ENCODE assay signal across 14 mouse cellular contexts in genomic region chr17:56121826-56122225, GRCm38 (mm10). TPM values are rescaled to one million over a fixed set of nuclear protein-coding genes. Genes with fewer than 3 reads are reported as not detected.
A peak's percentile ranks its signal among the peaks of the same experiment; 100 is the strongest.
DNase-seq lines count a peak whose midpoint lies in the region; ATAC-seq and TF ChIP-seq lines count a peak whose summit lies in the region.
"Had no signal": no experiment of that assay in that cellular context is flagged by ENCODE, and none has a peak within 500 bp of the region (broad histone marks: within the 10 kb centered on the region; RNA-seq: fewer than 3 reads in every experiment).

TSS of gene Lrg1 (minus strand) at chr17:56122001.

- TF ChIP-seq CTCF in liver, postnatal 0 days (IDR thresholded peaks at IDR 0.05; ENCODE audit: low read depth), result no peak
- TF ChIP-seq CTCF in bone marrow, adult 2 months (IDR thresholded peaks at IDR 0.05; ENCODE audit: control insufficient read depth, insufficient read depth, low read length), result no peak

- H3K4me3 ChIP-seq in liver, postnatal 0 days (ENCODE audit: low read depth, low read length), result peak within 1 kb of the TSS; percentile 54
- H3K4me3 ChIP-seq in liver, embryonic 11.5 days (ENCODE audit: low read depth, low read length), result no peak within 1 kb of the TSS
- peak within 1 kb of the TSS; percentile 74 for H3K4me3 ChIP-seq in bone marrow, adult 2 months (replicated peaks; ENCODE audit: control insufficient read depth, low read depth, low read length)
- peak within 1 kb of the TSS; percentile 49; the same call in 1 of the 2 replicates for H3K4me3 ChIP-seq in heart, embryonic 10.5 days
- H3K4me3 ChIP-seq in forebrain, embryonic 16.5 days (replicated peaks; ENCODE audit: low read length), result no peak within 1 kb of the TSS
- H3K4me3 ChIP-seq: hindbrain, embryonic 15.5 days; myocyte had no signal

- ATAC-seq in liver, postnatal 0 days, result no peak
- ATAC-seq in liver, embryonic 11.5 days (replicated peaks; ENCODE audit: low FRiP score), result no peak
- ATAC-seq in megakaryocyte, adult 5-6 weeks (ENCODE audit: poor library complexity, severe bottlenecking), result peak; percentile 21
- ATAC-seq in forebrain, embryonic 16.5 days, result no peak

- peak within 1 kb of the TSS; percentile 81 for H3K27ac ChIP-seq in liver, postnatal 0 days (ENCODE audit: low read depth)
- no peak within 1 kb of the TSS for H3K27ac ChIP-seq in liver, embryonic 11.5 days (ENCODE audit: low read depth, low read length)
- peak within 1 kb of the TSS; percentile 68 for H3K27ac ChIP-seq in bone marrow, adult 2 months (ENCODE audit: control insufficient read depth, insufficient read depth, low read depth, low read length, poor library complexity)
- H3K27ac ChIP-seq in heart, embryonic 10.5 days, result no peak within 1 kb of the TSS
- H3K27ac ChIP-seq in forebrain, embryonic 16.5 days (ENCODE audit: low read length), result no peak within 1 kb of the TSS
- H3K27ac ChIP-seq: hindbrain, embryonic 15.5 days; liver, embryonic 14.5 days had no signal

- TF ChIP-seq EP300 in liver, postnatal 0 days (IDR thresholded peaks at IDR 0.05; ENCODE audit: low read depth), result peak; percentile 67; the same call in 1 of the 2 replicates

- peaks cover 2% of the 10 kb centered on the region; the same call in 1 of the 2 replicates for H3K36me3 ChIP-seq in liver, postnatal 0 days (replicated peaks; ENCODE audit: insufficient read depth, low read length)
- no peaks in the 10 kb centered on the region for H3K36me3 ChIP-seq in liver, embryonic 11.5 days (ENCODE audit: control insufficient read depth, insufficient read depth, low read length)
- H3K36me3 ChIP-seq in heart, embryonic 10.5 days, result peaks cover 6% of the 10 kb centered on the region; the same call in 1 of the 2 replicates
- peaks cover 15% of the 10 kb centered on the region for H3K36me3 ChIP-seq in forebrain, embryonic 16.5 days (ENCODE audit: control insufficient read depth, insufficient read depth)

- 30% methylated on average over 2 of the region's 2 CpGs for WGBS in liver, postnatal 0 days (ENCODE audit: insufficient replicate concordance)
- 46% methylated on average over 2 of the region's 2 CpGs for WGBS in liver, embryonic 11.5 days
- 30% methylated on average over 2 of the region's 2 CpGs for WGBS in bone marrow, adult 2 months
- WGBS in heart, embryonic 10.5 days, result 65% methylated on average over 2 of the region's 2 CpGs
- 62% methylated on average over 2 of the region's 2 CpGs for WGBS in forebrain, embryonic 16.5 days

- TF ChIP-seq POLR2A in bone marrow, adult 2 months (IDR thresholded peaks at IDR 0.05; ENCODE audit: borderline replicate concordance, control insufficient read depth, low read depth, low read length), result no peak

- peak; percentile 69 for DNase-seq in liver, postnatal 0 days
- no peak for DNase-seq in liver, embryonic 11.5 days (ENCODE audit: low spot score)
- no peak for DNase-seq in heart, embryonic 10.5 days (ENCODE audit: low spot score)
- no peak for DNase-seq in layer of hippocampus, adult 11-12 months (ENCODE audit: low spot score)
- DNase-seq: layer of hippocampus, postnatal 36 days; right cerebral cortex, postnatal 14 days; thymus, postnatal 4 days had no signal

- peaks cover 9% of the 10 kb centered on the region; the same call in 1 of the 2 replicates for H3K27me3 ChIP-seq in liver, postnatal 0 days (ENCODE audit: insufficient read depth, low read length)
- peaks cover 76% of the 10 kb centered on the region for H3K27me3 ChIP-seq in liver, embryonic 11.5 days (replicated peaks; ENCODE audit: control insufficient read depth, insufficient read depth, low read length)
- H3K27me3 ChIP-seq in heart, embryonic 10.5 days (ENCODE audit: insufficient read depth, poor library complexity, severe bottlenecking), result peaks cover 92% of the 10 kb centered on the region
- H3K27me3 ChIP-seq in forebrain, embryonic 16.5 days (replicated peaks; ENCODE audit: control insufficient read depth, insufficient read depth, low read length), result peaks cover 62% of the 10 kb centered on the region

- no peaks in the 10 kb centered on the region for H3K9me3 ChIP-seq in liver, postnatal 0 days (ENCODE audit: low read length)
- peaks cover 7% of the 10 kb centered on the region for H3K9me3 ChIP-seq in liver, embryonic 11.5 days (ENCODE audit: control insufficient read depth, low read length)
- peaks cover 12% of the 10 kb centered on the region for H3K9me3 ChIP-seq in heart, embryonic 10.5 days
- peaks cover 13% of the 10 kb centered on the region for H3K9me3 ChIP-seq in forebrain, embryonic 16.5 days (ENCODE audit: control insufficient read depth, low read length)
- H3K9me3 ChIP-seq: G1E had no signal

- H3K9ac ChIP-seq in liver, postnatal 0 days (replicated peaks), result peak within 1 kb of the TSS; percentile 67
- no peak within 1 kb of the TSS for H3K9ac ChIP-seq in liver, embryonic 11.5 days (ENCODE audit: low read depth, low read length)
- no peak within 1 kb of the TSS for H3K9ac ChIP-seq in forebrain, embryonic 16.5 days (replicated peaks; ENCODE audit: low read depth, low read length)
- H3K9ac ChIP-seq: hindbrain, embryonic 15.5 days; liver, embryonic 14.5 days had no signal

- peak within 1 kb of the TSS; percentile 69 for H3K4me2 ChIP-seq in liver, postnatal 0 days (ENCODE audit: low read depth, low read length)
- no peak within 1 kb of the TSS for H3K4me2 ChIP-seq in liver, embryonic 11.5 days
- no peak within 1 kb of the TSS for H3K4me2 ChIP-seq in forebrain, embryonic 16.5 days (ENCODE audit: low read length)

- H3K4me1 ChIP-seq in liver, postnatal 0 days (ENCODE audit: insufficient read depth), result peaks cover 8% of the 10 kb centered on the region
- H3K4me1 ChIP-seq in liver, embryonic 11.5 days (replicated peaks; ENCODE audit: control insufficient read depth, insufficient read depth, low read length), result peaks cover 10% of the 10 kb centered on the region; the same call in 1 of the 2 replicates
- H3K4me1 ChIP-seq in bone marrow, adult 2 months (ENCODE audit: control insufficient read depth, insufficient read depth, low read length), result peaks cover 1% of the 10 kb centered on the region; the same call in 1 of the 2 replicates
- peaks cover 33% of the 10 kb centered on the region for H3K4me1 ChIP-seq in heart, embryonic 10.5 days
- peaks cover 10% of the 10 kb centered on the region for H3K4me1 ChIP-seq in forebrain, embryonic 16.5 days (replicated peaks; ENCODE audit: control insufficient read depth, insufficient read depth, low read length)

RNA-seq across cellular contexts. Expression of gene Lrg1, which starts in this region (rescaled TPM):
- polyA plus RNA-seq in liver, postnatal 0 days (2015; fragmentation: Nextera tagmentation; extraction: Ambion mirVana), result 256 and 269 TPM in 2 replicates
- 0.23 and 0.34 TPM in 2 replicates for polyA plus RNA-seq in liver, embryonic 11.5 days (2014; fragmentation: Nextera tagmentation; extraction: Ambion mirVana)
- 22.7 and 50.0 TPM in 2 replicates for polyA plus RNA-seq in bone marrow, adult 2 months (2011; ENCODE audit: insufficient read depth, insufficient read length, low replicate concordance, missing spikeins)
- not detected in 2 replicates for polyA plus RNA-seq in heart, embryonic 10.5 days (2016; fragmentation: Nextera tagmentation; extraction: Ambion mirVana)
- 17.6 and 20.1 TPM in 2 replicates for total RNA-seq in megakaryocyte, adult 5-6 weeks (2015)
- 23.9 and 33.9 TPM in 2 replicates for total RNA-seq in megakaryocyte, adult 5-6 weeks (2017)
- polyA plus RNA-seq in forebrain, embryonic 16.5 days (2015; fragmentation: Nextera tagmentation; extraction: Ambion mirVana), result 0.22 TPM in 1 of 2 replicates, not detected in the other
- total RNA-seq: G1E had no signal
- polyA plus RNA-seq: G1E had no signal

Comparison
In these comparisons a context has a peak if more than half of its experiments do, and no peak if none do; other contexts are left out.
1. RNA of gene Lrg1 (polyA plus RNA-seq): 256 to 269 TPM in liver, postnatal 0 days and 22.7 to 50.0 TPM in bone marrow, adult 2 months; 0.23 to 0.34 TPM in liver, embryonic 11.5 days, 0.22 TPM in forebrain, embryonic 16.5 days and not detected in heart, embryonic 10.5 days; every median in the first group is over 10 times any median in the second.
2. H3K27ac ChIP-seq: peak in liver, postnatal 0 days (single experiment) and bone marrow, adult 2 months (single experiment); none in liver, embryonic 11.5 days (single experiment), heart, embryonic 10.5 days (single experiment) and forebrain, embryonic 16.5 days (single experiment).
3. H3K4me3 ChIP-seq: peak in liver, postnatal 0 days (single experiment), bone marrow, adult 2 months (single experiment) and heart, embryonic 10.5 days (single experiment); none in liver, embryonic 11.5 days (single experiment) and forebrain, embryonic 16.5 days (single experiment).